ENCODE assay signal across 8 mouse cellular contexts in genomic region chr10:126900821-126901487, GRCm38 (mm10). TPM values are rescaled to one million over a fixed set of nuclear protein-coding genes. Genes with fewer than 3 reads are reported as not detected.
DNase-seq lines count a peak whose midpoint lies in the region; ATAC-seq and TF ChIP-seq lines count a peak whose summit lies in the region.

Gene Atp23, minus strand, starts transcription at chr10:126901355.

- no peaks in the 10 kb centered on the region for H3K27me3 ChIP-seq in lung, embryonic 14.5 days (ENCODE audit: insufficient read depth, low read length)

- peak; percentile 39 for DNase-seq in MEL-GATA-1-ER (ENCODE audit: extremely low read depth, low read depth)
- DNase-seq in cerebellum, adult 8-10 months = peak; percentile 93
- DNase-seq in forelimb bud, embryonic 11.5 days (ENCODE audit: low read depth, low spot score) = peak; percentile 81
- peak; percentile 76 to 86 for DNase-seq in layer of hippocampus, adult 8-10 months (ENCODE audit: low spot score in 2 of 2)
- peak; percentile 95 for DNase-seq in lung, embryonic 14.5 days
- DNase-seq in testis, postnatal 14 days (ENCODE audit: low spot score) = peak; percentile 89

- TF ChIP-seq CTCF in lung, embryonic 14.5 days (IDR thresholded peaks at IDR 0.05; ENCODE audit: low read depth) = no peak

- peaks cover 17% of the 10 kb centered on the region; the same call in 1 of the 2 replicates for H3K36me3 ChIP-seq in lung, embryonic 14.5 days (ENCODE audit: insufficient read depth)

- ATAC-seq in hematopoietic stem cell, adult 5-6 weeks (replicated peaks in 1 of 2; ENCODE audit: insufficient read depth in 1 of 2, low FRiP score in 2 of 2, low TSS enrichment in 1 of 2, low read depth in 1 of 2, poor library complexity in 2 of 2, severe bottlenecking in 2 of 2) = peak; percentile 65 to 74
- peak; percentile 87 for ATAC-seq in lung, embryonic 14.5 days (ENCODE audit: insufficient read depth)
- ATAC-seq in neutrophil, adult 5-6 weeks (ENCODE audit: extremely low read depth, insufficient number of reproducible peaks, low FRiP score, poor library complexity, severe bottlenecking) = peak; percentile 64

- H3K4me2 ChIP-seq in lung, embryonic 14.5 days = peak within 1 kb of the TSS; percentile 98

- H3K4me3 ChIP-seq in lung, embryonic 14.5 days (ENCODE audit: low read depth, low read length) = peak within 1 kb of the TSS; percentile 76

- H3K9me3 ChIP-seq in lung, embryonic 14.5 days (ENCODE audit: low read depth, low read length) = no peaks in the 10 kb centered on the region

- peak within 1 kb of the TSS; percentile 76 for H3K9ac ChIP-seq in lung, embryonic 14.5 days

- under 1% methylated on average over 56 of the region's 56 CpGs for WGBS in lung, embryonic 14.5 days

- H3K4me1 ChIP-seq in lung, embryonic 14.5 days (ENCODE audit: insufficient read depth) = no peaks in the 10 kb centered on the region

- H3K27ac ChIP-seq in lung, embryonic 14.5 days (ENCODE audit: low read depth) = peak within 1 kb of the TSS; percentile 42

RNA-seq across cellular contexts. Expression of gene Atp23, which starts in this region (rescaled TPM):
- total RNA-seq in hematopoietic stem cell, adult 5-6 weeks (2017) = 7.9 and 16.9 TPM in 2 replicates
- total RNA-seq in layer of hippocampus, adult 8-10 months (2022) = 10 to 100 TPM in 3 of 4 experiments, 1 to 10 TPM in 1; 7.5 to 11.2 (median 10.5) TPM
- 25.0 and 25.7 TPM in 2 replicates for polyA plus RNA-seq in lung, embryonic 14.5 days (2014; fragmentation: Nextera tagmentation; extraction: Ambion mirVana)
- 3.8 and 6.2 TPM in 2 replicates for total RNA-seq in neutrophil, adult 5-6 weeks (2017)

Comparison
In these comparisons a context has a peak if more than half of its experiments do, and no peak if none do; other contexts are left out.
1. Peak in every context shown above with its lines: DNase-seq, ATAC-seq, H3K4me3 ChIP-seq and H3K27ac ChIP-seq.
2. DNase-seq: peak in every context shown above with its lines; median percentile 95 in lung, embryonic 14.5 days; 93 in cerebellum, adult 8-10 months; 89 in testis, postnatal 14 days; 81 in forelimb bud, embryonic 11.5 days; 81 in layer of hippocampus, adult 8-10 months; 39 in MEL-GATA-1-ER.